ENCODE assay signal across 9 mouse cellular contexts in the genomic region with DNA sequence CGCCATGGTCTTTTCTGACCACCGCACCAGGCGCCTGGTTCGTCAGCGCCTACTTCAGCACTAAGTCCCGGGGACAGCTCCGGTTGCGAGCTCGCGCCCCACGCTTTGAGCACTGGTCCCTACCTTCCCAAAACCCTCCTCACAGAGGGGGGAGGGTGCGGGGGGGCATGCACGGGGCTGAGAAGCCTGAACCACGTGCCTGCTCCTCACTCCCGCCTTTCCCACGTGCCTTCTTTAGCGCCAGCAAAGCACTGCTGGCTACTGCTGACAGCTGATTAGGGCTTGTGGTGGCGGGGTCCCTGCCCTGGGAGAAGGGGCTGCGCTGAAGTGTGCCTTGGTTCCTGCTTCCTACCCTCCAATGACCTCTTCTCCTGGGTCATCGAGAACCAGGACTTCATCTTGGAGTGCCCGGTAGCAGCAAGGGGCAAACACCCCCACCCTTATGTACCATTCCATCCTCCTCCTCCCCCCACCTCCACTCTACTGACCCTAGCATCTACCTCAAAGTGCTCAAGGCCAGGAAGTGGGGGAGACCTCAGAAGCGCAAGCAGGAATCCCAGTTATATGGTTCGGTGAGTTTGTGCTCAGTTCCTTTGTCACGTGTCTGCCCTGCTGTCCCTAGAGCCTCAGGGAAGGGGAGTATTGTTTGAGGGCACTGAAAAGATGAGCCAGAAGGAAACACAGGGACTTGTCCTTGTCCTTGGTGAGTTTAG. TPM values are rescaled to one million over a fixed set of nuclear protein-coding genes. Genes with fewer than 3 reads are reported as not detected.
A peak's percentile ranks its signal among the peaks of the same experiment; 100 is the strongest.
DNase-seq lines count a peak whose midpoint lies in the region; ATAC-seq lines count a peak whose summit lies in the region.
"Had no signal": no experiment of that assay in that cellular context is flagged by ENCODE, and none has a peak within 500 bp of the region (broad histone marks: within the 10 kb centered on the region; RNA-seq: fewer than 3 reads in every experiment).

TSS of gene Cplx3 (minus strand) at position 143 of the 713 bp plus-strand sequence.

- peak; percentile 84 for DNase-seq in heart, embryonic 10.5 days (ENCODE audit: low spot score)
- peak; percentile 36 for DNase-seq in NIH3T3 (ENCODE audit: low read depth)
- peak; percentile 59 to 61 for DNase-seq in kidney, adult 8-10 months

- H3K4me3 ChIP-seq in heart, embryonic 10.5 days: peak within 1 kb of the TSS; percentile 27
- no peak within 1 kb of the TSS for H3K4me3 ChIP-seq in heart, embryonic 11.5 days (ENCODE audit: low read depth, low read length)
- peak within 1 kb of the TSS; percentile 7; the same call in 1 of the 2 replicates for H3K4me3 ChIP-seq in forebrain, embryonic 15.5 days
- H3K4me3 ChIP-seq in stomach, embryonic 15.5 days (replicated peaks): no peak within 1 kb of the TSS

- no peak within 1 kb of the TSS; the same call in 1 of the 2 replicates for H3K27ac ChIP-seq in heart, embryonic 10.5 days
- no peak within 1 kb of the TSS for H3K27ac ChIP-seq in heart, embryonic 11.5 days (ENCODE audit: low read depth, low read length)
- no peak within 1 kb of the TSS for H3K27ac ChIP-seq in forebrain, embryonic 15.5 days (replicated peaks)
- no peak within 1 kb of the TSS for H3K27ac ChIP-seq in stomach, embryonic 15.5 days

- H3K27me3 ChIP-seq in heart, embryonic 10.5 days (ENCODE audit: insufficient read depth, poor library complexity, severe bottlenecking): peaks cover 51% of the 10 kb centered on the region
- peaks cover 41% of the 10 kb centered on the region for H3K27me3 ChIP-seq in heart, embryonic 11.5 days (ENCODE audit: control insufficient read depth, insufficient read depth, low read length)
- peaks cover 10% of the 10 kb centered on the region; the same call in 1 of the 2 replicates for H3K27me3 ChIP-seq in forebrain, embryonic 15.5 days
- peaks cover 15% of the 10 kb centered on the region for H3K27me3 ChIP-seq in stomach, embryonic 15.5 days (replicated peaks)

- peaks cover 26% of the 10 kb centered on the region for H3K4me1 ChIP-seq in heart, embryonic 10.5 days
- H3K4me1 ChIP-seq in heart, embryonic 11.5 days (ENCODE audit: control insufficient read depth, insufficient read depth, low read length): peaks cover 12% of the 10 kb centered on the region
- peaks cover 30% of the 10 kb centered on the region for H3K4me1 ChIP-seq in forebrain, embryonic 15.5 days
- peaks cover 3% of the 10 kb centered on the region; the same call in 1 of the 2 replicates for H3K4me1 ChIP-seq in stomach, embryonic 15.5 days

- H3K4me2 ChIP-seq in heart, embryonic 11.5 days: no peak within 1 kb of the TSS
- peak within 1 kb of the TSS; percentile 40 for H3K4me2 ChIP-seq in forebrain, embryonic 15.5 days (replicated peaks)
- H3K4me2 ChIP-seq in stomach, embryonic 15.5 days: 0 out of 2 replicates have a peak within 1 kb of the TSS, but pooled peaks have one; percentile 10

- WGBS in heart, embryonic 10.5 days: 6% methylated on average over 24 of the region's 24 CpGs
- 4% methylated on average over 24 of the region's 24 CpGs for WGBS in heart, embryonic 11.5 days (ENCODE audit: insufficient replicate concordance)
- WGBS in forebrain, embryonic 15.5 days: 6% methylated on average over 24 of the region's 24 CpGs
- WGBS in stomach, embryonic 15.5 days: 6% methylated on average over 24 of the region's 24 CpGs

- H3K9ac ChIP-seq in heart, embryonic 11.5 days (ENCODE audit: low read depth, low read length): no peak within 1 kb of the TSS
- no peak within 1 kb of the TSS for H3K9ac ChIP-seq in forebrain, embryonic 15.5 days (replicated peaks)
- no peak within 1 kb of the TSS for H3K9ac ChIP-seq in stomach, embryonic 15.5 days

- ATAC-seq in heart, embryonic 11.5 days (replicated peaks; ENCODE audit: insufficient number of reproducible peaks, low FRiP score, low TSS enrichment): no peak
- ATAC-seq in forebrain, embryonic 15.5 days (replicated peaks): no peak
- peak; percentile 89 for ATAC-seq in megakaryocyte progenitor cell, adult 5-6 weeks (replicated peaks; ENCODE audit: poor library complexity)
- 0 out of 2 replicates have a peak, but pooled peaks have one; percentile 12 for ATAC-seq in stomach, embryonic 15.5 days (ENCODE audit: insufficient read depth, low FRiP score, low read depth)
- no peak for ATAC-seq in erythroid progenitor cell, adult 5-6 weeks (replicated peaks; ENCODE audit: low FRiP score, poor library complexity, severe bottlenecking)

- no peaks in the 10 kb centered on the region for H3K9me3 ChIP-seq in heart, embryonic 10.5 days
- no peaks in the 10 kb centered on the region for H3K9me3 ChIP-seq in heart, embryonic 11.5 days (replicated peaks; ENCODE audit: control insufficient read depth, low read length)
- H3K9me3 ChIP-seq in forebrain, embryonic 15.5 days: no peaks in the 10 kb centered on the region
- no peaks in the 10 kb centered on the region for H3K9me3 ChIP-seq in stomach, embryonic 15.5 days

- no peaks in the 10 kb centered on the region for H3K36me3 ChIP-seq in heart, embryonic 10.5 days
- H3K36me3 ChIP-seq in heart, embryonic 11.5 days (ENCODE audit: control insufficient read depth, insufficient read depth, low read length): no peaks in the 10 kb centered on the region
- no peaks in the 10 kb centered on the region for H3K36me3 ChIP-seq in forebrain, embryonic 15.5 days
- no peaks in the 10 kb centered on the region for H3K36me3 ChIP-seq in stomach, embryonic 15.5 days

RNA-seq across cellular contexts. Expression of gene Cplx3, which starts in this region (rescaled TPM):
- 0.15 TPM in 1 of 2 replicates, not detected in the other for polyA plus RNA-seq in heart, embryonic 10.5 days (2016; fragmentation: Nextera tagmentation; extraction: Ambion mirVana)
- polyA plus RNA-seq in heart, embryonic 11.5 days (2014; fragmentation: Nextera tagmentation; extraction: Ambion mirVana): not detected in 2 replicates
- 0.45 TPM in 1 of 2 replicates, not detected in the other for polyA plus RNA-seq in forebrain, embryonic 15.5 days (2015; fragmentation: Nextera tagmentation; extraction: Ambion mirVana)
- not detected in 2 replicates for total RNA-seq in megakaryocyte progenitor cell, adult 5-6 weeks (2015)
- not detected in 2 replicates for total RNA-seq in megakaryocyte progenitor cell, adult 5-6 weeks (2017)
- not detected in 2 replicates for polyA plus RNA-seq in stomach, embryonic 15.5 days (2015; fragmentation: Nextera tagmentation; extraction: Ambion mirVana)
- not detected in 2 replicates for total RNA-seq in erythroid progenitor cell, adult 5-6 weeks (2015; ENCODE audit: low replicate concordance)
- total RNA-seq in erythroid progenitor cell, adult 5-6 weeks (2017; ENCODE audit: low replicate concordance): not detected in 2 replicates
- total RNA-seq: liver, adult 2 months had no signal
- polyA plus RNA-seq: liver, adult 2 months had no signal

Comparison
In these comparisons a context has a peak if more than half of its experiments do, and no peak if none do; other contexts are left out.
1. Peak in DNase-seq and H3K4me3 ChIP-seq in heart, embryonic 10.5 days; RNA of the gene not detected or under 1 TPM.
2. Peak in ATAC-seq in megakaryocyte progenitor cell, adult 5-6 weeks; RNA of the gene not detected or under 1 TPM.
3. Peak in ATAC-seq and H3K4me2 ChIP-seq in stomach, embryonic 15.5 days; RNA of the gene not detected or under 1 TPM.